Mouse (Mus musculus) embryonic facial prominence, embryonic 15.5 days (tissue): ENCODE measurements around the gene Pfdn5. TPM values are rescaled to one million over a fixed set of nuclear protein-coding genes. Genes with fewer than 3 reads are reported as not detected.
"Not testable (repeated sequence)": the region's sequence is repeated elsewhere in the genome, so short reads cannot be mapped to it uniquely, and the experiment has no call there.

Source experiments
- ATAC-seq: fragments of 200-750 bp; cut with Nextera tagmentation; 2 replicates; pipeline ENCODE4 v1.8.0; 2017; ENCODE audit warnings: low read depth, moderate TSS enrichment; ENCODE audit not compliant: insufficient number of reproducible peaks, low FRiP score, low TSS enrichment
- H3K27ac ChIP-seq: fragments of 300-500 bp; sonication (generic); replicated peaks from 2 replicates; pipeline ENCODE4 v1.5.1; 2015; ENCODE audit warnings: mild to moderate bottlenecking, inconsistent platforms
- H3K27me3 ChIP-seq: fragments of 300-500 bp; sonication (generic); 2 replicates; pipeline ENCODE4 v1.6.1; 2015; ENCODE audit warnings: inconsistent platforms
- H3K36me3 ChIP-seq: fragments of 300-500 bp; sonication (generic); 2 replicates; pipeline ENCODE4 v1.6.1; 2015; ENCODE audit warnings: mild to moderate bottlenecking, inconsistent platforms
- H3K4me1 ChIP-seq: fragments of 300-500 bp; sonication (generic); 2 replicates; pipeline ENCODE4 v1.6.1; 2015; ENCODE audit warnings: inconsistent platforms
- H3K4me2 ChIP-seq: fragments of 300-500 bp; sonication (generic); replicated peaks from 2 replicates; pipeline ENCODE4 v1.6.1; 2015; ENCODE audit warnings: mild to moderate bottlenecking, inconsistent platforms
- H3K4me3 ChIP-seq: fragments of 300-500 bp; sonication (generic); replicated peaks from 2 replicates; pipeline ENCODE4 v1.5.1; 2015; ENCODE audit warnings: mild to moderate bottlenecking, inconsistent platforms
- H3K9ac ChIP-seq: fragments of 300-500 bp; sonication (generic); 2 replicates; pipeline ENCODE4 v1.6.1; 2015; ENCODE audit warnings: inconsistent platforms
- H3K9me3 ChIP-seq: fragments of 300-500 bp; sonication (generic); replicated peaks from 2 replicates; pipeline ENCODE4 v1.6.1; 2016; ENCODE audit warnings: inconsistent platforms
- WGBS: fragments of 180-500 bp; shearing (Covaris S2); methylation state at CpG from one replicate; pipeline ENCODE4 v1.1.7; 2015; 5-methylcytosine and 5-hydroxymethylcytosine counted together
- polyA plus RNA-seq: library from polyadenylated mRNA; unstranded; fragments of >200 nt; fragmentation: Nextera tagmentation; extraction: Ambion mirVana; gene quantifications from 2 replicates; pipeline ENCODE4 v1.2.1, GENCODE M21; 2015

Pfdn5 gene
- polyA plus RNA-seq, 1 experiment from 2014 or later, result 407 TPM

DNA sequence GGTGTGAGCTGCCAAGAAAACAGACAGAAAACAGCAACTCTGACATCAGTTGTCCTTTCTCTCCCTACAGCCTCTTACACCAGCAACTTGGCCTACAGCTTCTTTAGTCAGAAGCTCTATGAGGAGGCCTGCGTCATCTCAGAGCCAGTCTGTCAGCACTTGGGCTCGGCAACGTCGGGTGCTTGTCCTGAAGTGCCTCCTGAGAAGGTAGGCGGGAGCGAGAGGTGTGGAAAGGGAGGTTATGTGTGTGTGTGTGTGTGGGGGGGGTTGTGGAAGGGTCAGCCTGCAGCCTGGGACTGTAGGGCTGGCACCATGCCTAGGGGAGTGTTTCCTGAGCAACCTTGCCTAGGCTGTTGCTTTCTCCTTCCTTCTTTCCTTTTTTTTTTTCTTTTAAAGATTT lies 23.4 kb upstream of the Pfdn5 start:
- no peak for ATAC-seq
- Histone ChIP-seq H3K36me3 (peaks cover 66% of the 10 kb centered on the region), H3K27ac (no peak overlapping the region), H3K9ac (no peak overlapping the region), H3K4me3 (no peak overlapping the region), H3K4me2 (no peak overlapping the region), H3K4me1 (no peaks in the 10 kb centered on the region), H3K9me3 (no peaks in the 10 kb centered on the region), H3K27me3 (no peaks in the 10 kb centered on the region)
- WGBS, result 90% methylated on average over 6 of the region's 6 CpGs

DNA sequence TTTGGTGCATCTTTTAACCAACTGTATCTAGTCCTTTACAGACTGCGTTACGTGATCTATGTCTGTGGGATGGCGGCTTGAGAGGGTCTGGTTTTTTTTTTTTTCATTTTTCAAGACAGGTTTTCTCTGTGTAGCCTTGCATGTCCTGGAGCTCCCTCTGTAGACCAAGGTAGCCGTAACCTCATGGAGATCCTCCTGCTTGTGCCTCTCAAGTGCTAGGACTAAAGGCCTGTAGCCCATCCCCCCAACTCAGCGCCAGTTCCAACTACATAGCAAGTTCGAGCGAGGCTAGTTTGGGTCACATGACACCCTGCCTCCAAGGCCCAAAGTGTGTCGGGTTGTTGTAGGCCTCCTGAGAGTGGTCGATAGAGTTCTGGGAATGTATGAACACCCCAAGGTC lies 17.2 kb upstream of the Pfdn5 start:
- Histone ChIP-seq H3K36me3 (peaks cover 69% of the 10 kb centered on the region), H3K4me1 (no peaks in the 10 kb centered on the region), H3K9me3 (no peaks in the 10 kb centered on the region), H3K4me2 (no peak overlapping the region), H3K4me3 (no peak overlapping the region), H3K27me3 (no peaks in the 10 kb centered on the region), H3K27ac (no peak overlapping the region), H3K9ac (no peak overlapping the region)
- ATAC-seq, result no peak
- WGBS, result 77% methylated on average over 9 of the region's 9 CpGs

DNA sequence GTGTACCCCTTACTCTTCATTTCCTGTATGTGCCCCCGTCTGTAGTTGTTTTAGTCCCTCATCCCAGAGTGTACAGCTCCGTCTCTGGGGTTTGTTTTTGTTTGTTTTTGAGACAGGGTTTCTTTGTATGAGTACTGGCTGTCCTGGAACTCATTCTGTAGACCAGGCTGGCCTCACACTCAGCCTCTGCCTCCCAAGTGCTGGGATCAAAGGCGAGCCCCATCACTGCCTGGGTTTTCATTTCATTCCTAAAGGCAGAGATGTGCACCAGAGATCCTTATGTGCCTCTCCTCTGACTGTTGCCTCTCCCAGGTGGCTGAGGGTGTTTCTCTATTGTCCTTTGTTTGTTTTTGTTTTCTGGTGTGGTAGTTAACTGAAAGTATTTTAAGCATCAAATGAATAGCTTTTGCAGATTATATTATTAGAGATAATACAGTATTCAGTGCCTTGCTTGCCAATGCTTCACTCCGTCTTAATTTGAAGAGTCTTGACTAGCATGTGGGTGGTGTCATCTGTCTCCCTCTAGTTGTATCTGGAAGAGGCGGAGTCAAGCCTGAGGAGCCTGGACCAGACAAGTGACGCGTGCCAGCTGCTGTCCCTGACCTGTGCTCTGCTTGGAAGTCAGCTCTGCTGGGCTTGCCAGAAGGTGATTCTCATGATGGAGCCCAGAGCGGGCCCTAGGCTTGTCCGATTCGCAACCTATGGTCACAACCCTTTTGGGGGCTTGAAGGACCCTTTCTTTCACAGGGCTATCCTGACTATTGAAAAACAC lies 15.7 kb upstream of the Pfdn5 start:
- peaks cover 68% of the 10 kb centered on the region for H3K36me3 ChIP-seq
- no peak overlapping the region for H3K4me2 ChIP-seq
- no peak overlapping the region for H3K4me3 ChIP-seq
- 72% methylated on average over 10 of the region's 10 CpGs for WGBS
- no peak for ATAC-seq
- H3K4me1 ChIP-seq, result no peaks in the 10 kb centered on the region
- no peak overlapping the region for H3K9ac ChIP-seq
- H3K27ac ChIP-seq, result no peak overlapping the region
- no peaks in the 10 kb centered on the region for H3K9me3 ChIP-seq
- H3K27me3 ChIP-seq, result no peaks in the 10 kb centered on the region

GRCm38 (mm10) chr15:102311489-102311888 lies 14.4 kb upstream of the Pfdn5 start:
- Histone ChIP-seq H3K4me3 (no peak overlapping the region), H3K27me3 (no peaks in the 10 kb centered on the region), H3K9me3 (no peaks in the 10 kb centered on the region), H3K4me1 (0 out of 2 replicates have a peak, but pooled peaks cover 2% of the 10 kb centered on the region), H3K27ac (no peak overlapping the region), H3K36me3 (peaks cover 68% of the 10 kb centered on the region), H3K4me2 (no peak overlapping the region), H3K9ac (no peak overlapping the region)
- no peak for ATAC-seq

DNA sequence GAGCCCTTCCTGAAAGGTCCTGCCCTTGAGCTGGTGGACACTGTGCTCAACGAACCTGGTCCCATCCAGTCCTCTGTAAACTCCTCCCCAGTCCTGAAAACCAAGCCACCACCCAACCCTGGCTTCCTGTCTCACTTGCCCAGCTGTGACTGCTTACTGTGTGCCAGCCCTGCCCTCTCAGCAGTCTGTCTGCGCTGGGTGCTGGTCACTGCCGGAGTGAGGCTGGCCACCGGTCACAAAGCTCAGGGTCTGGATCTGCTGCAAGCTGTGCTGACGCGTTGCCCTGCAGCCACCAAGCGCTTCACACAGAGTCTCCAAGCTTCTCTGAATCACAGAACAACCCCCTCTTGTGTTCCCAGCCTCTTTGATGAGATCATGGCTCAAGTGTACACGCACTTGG lies 10.6 kb upstream of the Pfdn5 start:
- no peak overlapping the region for H3K4me2 ChIP-seq
- H3K9ac ChIP-seq, result no peak overlapping the region
- no peak overlapping the region for H3K4me3 ChIP-seq
- H3K9me3 ChIP-seq, result no peaks in the 10 kb centered on the region
- H3K36me3 ChIP-seq, result peaks cover 80% of the 10 kb centered on the region
- ATAC-seq, result no peak; the same call in 1 of the 2 replicates
- H3K27ac ChIP-seq, result no peak overlapping the region
- 88% methylated on average over 8 of the region's 8 CpGs for WGBS
- 0 out of 2 replicates have a peak, but pooled peaks cover 2% of the 10 kb centered on the region for H3K4me1 ChIP-seq
- H3K27me3 ChIP-seq, result no peaks in the 10 kb centered on the region

- H3K9me3 ChIP-seq, result no peaks in the 10 kb centered on the region
- no peak overlapping the region for H3K9ac ChIP-seq
- ATAC-seq, result no peak; the same call in 1 of the 2 replicates
- H3K4me3 ChIP-seq, result no peak overlapping the region
- no peaks in the 10 kb centered on the region for H3K27me3 ChIP-seq
- H3K27ac ChIP-seq, result no peak overlapping the region
- H3K4me1 ChIP-seq, result 0 out of 2 replicates have a peak, but pooled peaks cover 2% of the 10 kb centered on the region
- H3K4me2 ChIP-seq, result no peak overlapping the region
- H3K36me3 ChIP-seq, result peaks cover 84% of the 10 kb centered on the region
- 87% methylated on average over 6 of the region's 6 CpGs for WGBS
Measured at GRCm38 (mm10) chr15:102316263-102316662, 9.7 kb upstream of the Pfdn5 start.

- Histone ChIP-seq H3K27ac (no peak overlapping the region), H3K9ac (no peak overlapping the region), H3K27me3 (no peaks in the 10 kb centered on the region), H3K36me3 (peaks cover 59% of the 10 kb centered on the region), H3K4me2 (peak overlapping the region; percentile 55; the same call in 1 of the 2 replicates), H3K4me1 (peaks cover 13% of the 10 kb centered on the region), H3K9me3 (no peaks in the 10 kb centered on the region), H3K4me3 (0 out of 2 replicates have a peak overlapping the region, but pooled peaks have one; percentile 8)
- ATAC-seq, result no peak
- WGBS, result 73% methylated on average over 12 of the region's 12 CpGs
Measured at GRCm38 (mm10) chr15:102324654-102325473, 1.1 kb upstream of the Pfdn5 start.

DNA sequence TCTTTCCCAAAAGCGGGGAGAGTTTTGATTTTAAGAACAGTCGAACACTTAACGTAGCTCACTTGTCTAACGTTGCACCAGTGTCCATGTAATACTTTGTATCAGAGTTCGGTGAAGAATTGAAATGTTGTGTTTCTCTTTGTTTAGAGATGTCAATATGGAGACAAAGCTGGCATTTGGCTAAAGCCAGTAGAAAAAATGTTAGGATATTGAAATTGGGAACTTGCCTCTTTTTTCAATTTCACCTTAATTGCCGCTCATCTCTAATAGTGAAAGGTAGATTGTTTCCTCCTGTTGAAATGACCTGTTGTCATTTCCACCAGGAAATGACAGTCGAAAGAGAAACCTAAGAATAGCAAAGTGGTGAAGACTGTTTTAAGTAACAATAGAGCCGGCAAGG lies 976 bp downstream of the Pfdn5 start:
- ATAC-seq, result no peak
- 59% methylated on average over 8 of the region's 8 CpGs for whole genome bisulfite sequencing
- Histone ChIP-seq H3K36me3 (peaks cover 50% of the 10 kb centered on the region), H3K4me3 (peak overlapping the region; percentile 65), H3K27me3 (no peaks in the 10 kb centered on the region), H3K9ac (peak overlapping the region; percentile 83), H3K4me1 (peaks cover 19% of the 10 kb centered on the region), H3K9me3 (no peaks in the 10 kb centered on the region), H3K4me2 (peak overlapping the region; percentile 55), H3K27ac (peak overlapping the region; percentile 84; the same call in 1 of the 2 replicates)

- peak; percentile 89 for ATAC-seq
- Histone ChIP-seq H3K27ac (peak within 1 kb of the TSS; percentile 82), H3K9me3 (no peaks in the 10 kb centered on the region), H3K4me1 (peaks cover 26% of the 10 kb centered on the region), H3K4me3 (peak within 1 kb of the TSS; percentile 59), H3K4me2 (peak within 1 kb of the TSS; percentile 74), H3K27me3 (no peaks in the 10 kb centered on the region), H3K9ac (peak within 1 kb of the TSS; percentile 67), H3K36me3 (peaks cover 61% of the 10 kb centered on the region)
- WGBS, result under 1% methylated on average over 30 of the region's 30 CpGs
Measured at GRCm38 (mm10) chr15:102331610-102332015, 5.7 kb downstream of the Pfdn5 start, which contains the start of gene Myg1. Gene Myg1, plus strand, starts transcription at chr15:102331709.

- no peaks in the 10 kb centered on the region for H3K27me3 ChIP-seq
- H3K9me3 ChIP-seq, result no peaks in the 10 kb centered on the region
- no peak overlapping the region for H3K4me2 ChIP-seq
- H3K36me3 ChIP-seq, result peaks cover 73% of the 10 kb centered on the region
- 83% methylated on average over 8 of the region's 8 CpGs for WGBS
- H3K4me1 ChIP-seq, result peaks cover 18% of the 10 kb centered on the region
- H3K4me3 ChIP-seq, result no peak overlapping the region
- no peak overlapping the region for H3K27ac ChIP-seq
- no peak for ATAC-seq
- H3K9ac ChIP-seq, result no peak overlapping the region
Measured at GRCm38 (mm10) chr15:102335254-102335653, 9.3 kb downstream of the Pfdn5 start.

DNA sequence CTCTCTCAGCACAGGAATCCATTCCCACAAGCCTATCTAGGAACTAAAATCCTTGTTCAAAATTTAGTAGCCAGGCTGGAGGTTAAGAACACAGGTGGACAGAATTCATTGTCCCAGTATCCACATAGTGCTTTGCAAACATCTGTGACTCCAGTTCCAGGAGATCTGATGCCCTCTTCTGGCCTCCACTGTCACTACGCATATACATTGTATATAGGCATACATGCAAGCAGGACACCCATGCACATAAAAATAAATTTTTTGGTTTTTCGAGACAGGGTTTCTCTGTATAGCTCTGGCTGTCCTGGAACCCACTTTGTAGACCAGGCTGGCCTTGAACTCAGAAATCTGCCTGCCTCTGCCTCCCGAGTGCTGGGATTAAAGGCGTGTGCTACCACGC lies 10.0 kb downstream of the Pfdn5 start:
- ATAC-seq, result not testable (repeated sequence)

More for the DNA sequence above, 10.0 kb downstream of the Pfdn5 start:
- not testable (repeated sequence) for H3K4me3 ChIP-seq, H3K4me2 ChIP-seq, H3K27ac ChIP-seq, H3K9me3 ChIP-seq, H3K9ac ChIP-seq, H3K27me3 ChIP-seq
- Histone ChIP-seq H3K36me3 (peaks cover 71% of the 10 kb centered on the region), H3K4me1 (peaks cover 18% of the 10 kb centered on the region)
- 87% methylated on average over 5 of the region's 5 CpGs for WGBS
